Mouse (Mus musculus) natural killer cell, adult 2 months (primary cell): ENCODE data around the gene Matn1.

Experiments
- DNase-seq, 2 experiments: peaks; one replicate each; pipeline ENCODE4 v3.0.0; 2022; ENCODE audit warnings: low spot score in 2 of 2

Matn1 gene

DNA sequence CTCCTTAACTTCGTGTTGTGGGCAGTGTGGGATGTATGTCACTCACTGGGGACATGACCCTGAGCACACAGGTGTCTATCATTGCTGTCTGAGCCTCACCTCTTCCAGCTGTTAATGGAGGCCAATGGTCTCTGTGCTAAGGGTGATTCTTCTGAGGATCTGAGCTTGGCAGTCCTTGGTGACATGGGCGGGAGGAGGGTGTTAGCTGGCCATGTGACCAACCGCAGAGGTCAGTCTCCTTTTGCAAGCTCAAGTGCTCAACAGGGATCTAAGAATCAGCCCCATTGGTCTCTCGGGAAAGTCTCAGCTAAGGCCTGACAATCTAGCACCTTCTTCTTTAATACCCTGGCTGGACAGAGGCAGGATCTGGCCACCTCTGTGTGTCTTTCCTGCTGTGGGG, 26.6 kb upstream of the Matn1 start:
- DNase-seq, result no peak

DNA sequence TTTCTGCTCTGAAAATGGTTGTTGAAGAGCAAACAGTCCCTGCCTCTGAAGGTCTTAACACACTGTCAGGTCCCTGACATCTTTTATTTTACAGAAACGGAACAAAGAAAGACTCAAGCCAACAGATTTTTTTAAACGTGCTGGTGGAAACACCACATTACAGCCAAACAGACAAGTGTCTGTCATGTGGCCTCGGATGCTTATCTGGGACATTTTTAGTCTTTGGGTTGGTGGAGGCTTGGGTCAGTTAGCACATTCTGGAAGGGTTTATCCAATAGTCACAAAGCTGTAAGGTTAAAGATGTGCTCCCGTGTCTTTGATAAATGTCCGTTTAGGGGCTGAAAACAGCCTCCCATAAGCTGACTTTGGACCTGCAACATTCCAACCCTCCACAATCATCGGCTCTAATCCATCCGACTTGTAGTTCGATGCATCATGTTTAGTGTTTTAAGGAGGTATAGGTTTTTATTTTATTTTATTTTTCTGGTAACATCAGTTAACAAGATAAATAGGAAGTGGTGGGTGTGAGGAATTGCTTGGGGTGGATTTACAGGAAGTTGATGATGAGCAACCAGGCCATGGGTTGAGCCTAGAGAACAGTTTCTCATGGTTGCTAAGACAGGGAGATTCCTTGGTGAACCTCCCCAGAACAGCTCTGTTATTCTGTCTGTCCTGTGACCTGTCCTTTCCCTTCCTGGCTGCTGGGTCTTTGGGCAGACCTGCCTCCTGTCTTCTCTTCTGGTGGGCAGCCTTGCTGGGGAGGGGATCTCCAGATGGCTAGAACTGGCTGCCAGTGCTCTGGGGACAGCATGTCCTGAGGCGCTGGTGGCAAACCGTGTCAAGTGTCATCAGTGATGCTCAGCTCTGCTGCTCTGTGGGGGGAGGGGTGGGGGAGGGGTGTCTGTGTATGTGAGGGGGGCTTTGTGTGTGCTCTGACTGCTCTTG, 25.1 kb upstream of the Matn1 start:
- DNase-seq, result peak in 1 of 2 experiments; percentile 66

DNA sequence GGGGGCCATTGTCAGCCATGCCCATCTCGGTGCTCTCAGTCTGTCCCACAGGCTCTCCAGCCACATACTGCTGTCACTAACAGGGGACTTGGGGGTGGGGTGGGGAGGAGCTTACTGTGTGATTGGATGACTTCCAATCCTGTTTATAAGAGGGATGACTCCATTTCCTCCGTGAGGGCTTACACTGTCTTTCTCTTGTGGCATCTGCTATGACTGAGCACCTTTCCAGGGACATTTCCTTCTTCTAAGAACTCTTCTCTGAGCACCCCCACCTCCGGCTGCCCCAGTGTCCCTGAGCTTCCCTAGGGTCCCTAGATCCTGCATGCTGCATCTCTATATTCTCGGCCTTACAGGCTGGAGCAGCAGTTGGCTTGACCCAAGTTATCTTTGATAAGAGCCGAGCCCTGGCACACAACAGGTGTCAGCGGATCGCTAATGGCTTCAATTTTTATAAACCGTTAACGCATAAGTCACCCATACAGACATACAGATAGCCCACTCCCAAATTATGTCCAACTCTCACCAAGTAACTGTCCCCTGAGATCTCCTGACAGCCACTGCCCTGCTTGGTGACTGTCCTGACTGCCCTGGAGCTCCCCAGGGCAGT, 24.3 kb upstream of the Matn1 start:
- DNase-seq, result no peak

DNA sequence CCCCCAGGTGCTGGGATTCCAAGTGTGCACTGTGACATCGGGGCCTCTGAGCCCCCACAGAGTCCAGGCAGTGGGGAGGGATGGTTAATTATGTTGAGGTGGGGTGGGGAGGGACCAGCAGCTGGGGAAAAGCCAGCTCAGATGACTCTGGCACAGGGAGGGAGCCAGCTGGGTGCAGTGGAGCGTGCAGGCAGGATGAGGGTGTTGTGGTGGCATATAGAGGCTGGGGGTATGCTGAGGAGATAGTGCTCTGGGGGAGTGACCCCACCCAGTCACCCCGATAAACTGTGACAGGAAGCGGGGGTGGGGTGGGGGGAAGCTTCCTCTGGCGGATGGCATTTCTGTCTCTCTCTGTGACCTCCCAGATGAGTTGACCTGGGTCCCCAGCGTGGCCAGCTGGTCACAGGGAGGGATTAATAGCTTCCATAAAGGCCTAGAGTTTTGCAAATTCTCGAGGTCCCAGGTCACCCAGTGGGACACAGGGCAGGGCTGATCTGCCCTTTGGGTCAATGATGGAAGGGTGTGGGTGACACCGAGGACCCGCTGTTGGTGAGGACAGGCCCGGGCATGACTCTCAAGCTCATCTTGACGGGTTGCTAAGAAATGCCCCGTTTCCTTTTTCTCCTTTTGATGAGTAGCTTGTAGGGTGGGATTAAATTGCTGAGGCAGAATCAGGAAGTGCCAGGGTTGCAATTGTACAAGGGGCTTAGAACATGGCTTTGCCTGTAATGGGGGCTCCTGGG, 23.1 kb upstream of the Matn1 start:
- peak; percentile 77 to 80 for DNase-seq

DNA sequence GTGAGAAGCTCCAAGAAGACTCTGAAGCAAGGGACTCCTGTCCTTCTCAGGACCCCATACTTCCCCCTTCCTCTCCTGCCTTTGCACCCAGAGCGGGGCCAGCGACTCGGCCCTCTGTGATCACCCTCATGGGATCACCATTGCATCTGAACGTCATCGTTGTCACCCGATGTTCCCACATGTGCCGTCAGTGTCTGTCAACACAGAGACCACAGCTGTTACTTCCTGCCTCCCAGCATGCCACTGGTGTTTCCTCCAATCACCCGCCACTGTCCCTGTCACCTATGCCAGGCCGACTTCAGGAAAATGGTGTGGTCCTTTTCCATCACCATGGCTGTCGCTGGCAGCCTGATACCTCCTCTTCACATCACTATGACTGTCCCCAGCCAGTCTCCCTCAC, 22.2 kb upstream of the Matn1 start:
- peak; percentile 79 to 87 for DNase-seq

DNA sequence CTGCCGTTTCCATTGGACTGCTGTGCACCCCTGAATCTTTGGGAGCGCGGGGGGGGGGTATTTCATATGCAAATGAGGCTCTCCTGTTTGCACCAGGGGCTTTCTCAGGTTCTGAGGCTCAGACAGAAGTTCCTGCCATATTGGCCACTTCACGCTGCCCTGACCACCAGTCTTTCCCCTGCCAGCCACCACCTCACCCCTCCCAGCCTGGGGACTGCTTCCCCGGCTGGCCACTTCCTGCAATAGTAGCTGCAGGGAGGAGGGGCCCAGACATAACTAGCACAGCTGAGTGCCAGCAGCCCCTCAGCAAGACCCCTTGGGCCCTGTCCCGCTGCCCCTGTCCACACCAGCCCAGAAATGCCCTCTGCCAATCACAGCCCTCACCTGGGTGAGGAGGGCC, 17.9 kb upstream of the Matn1 start:
- DNase-seq, result peak; percentile 61 to 73

DNA sequence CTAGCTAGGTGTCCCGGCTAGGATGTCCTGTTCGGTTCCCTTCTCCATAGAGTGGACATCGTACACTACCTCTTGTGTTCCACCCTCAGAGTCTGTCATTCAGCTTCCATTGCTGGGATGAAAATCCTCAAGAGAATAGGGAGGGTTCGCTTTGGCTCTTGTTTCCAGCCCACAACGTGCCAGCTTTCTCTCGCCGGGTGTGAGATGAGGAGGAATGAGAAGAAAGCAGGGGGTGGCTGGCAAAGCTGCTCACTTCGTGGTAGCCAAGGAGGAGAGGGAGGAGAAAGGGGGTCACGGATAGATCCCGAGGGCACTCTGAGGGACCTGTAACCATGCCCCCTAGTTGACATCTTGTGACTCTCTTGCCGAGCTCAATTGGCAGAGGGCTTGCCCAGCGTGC, 16.4 kb upstream of the Matn1 start:
- no peak for DNase-seq

DNA sequence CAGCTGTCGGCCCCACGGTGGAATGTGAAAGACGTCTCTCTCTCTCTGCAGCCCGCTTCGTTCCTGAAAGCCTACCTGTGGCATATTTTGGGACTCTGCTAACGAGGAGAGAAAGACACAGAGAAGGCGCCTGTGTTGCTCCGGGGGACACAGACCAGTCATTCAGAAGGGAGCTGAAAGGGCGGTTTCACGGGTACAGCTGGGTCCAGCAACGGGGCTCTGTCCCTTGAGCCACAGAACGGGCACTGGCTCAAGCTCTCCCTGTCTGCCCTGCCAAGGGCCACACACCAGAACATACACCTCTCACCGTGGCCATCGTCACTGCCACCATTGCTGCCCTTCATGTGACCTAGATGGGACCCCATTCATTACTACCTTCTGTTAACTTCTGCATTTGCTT, 1.5 kb upstream of the Matn1 start:
- DNase-seq, result no peak

DNA sequence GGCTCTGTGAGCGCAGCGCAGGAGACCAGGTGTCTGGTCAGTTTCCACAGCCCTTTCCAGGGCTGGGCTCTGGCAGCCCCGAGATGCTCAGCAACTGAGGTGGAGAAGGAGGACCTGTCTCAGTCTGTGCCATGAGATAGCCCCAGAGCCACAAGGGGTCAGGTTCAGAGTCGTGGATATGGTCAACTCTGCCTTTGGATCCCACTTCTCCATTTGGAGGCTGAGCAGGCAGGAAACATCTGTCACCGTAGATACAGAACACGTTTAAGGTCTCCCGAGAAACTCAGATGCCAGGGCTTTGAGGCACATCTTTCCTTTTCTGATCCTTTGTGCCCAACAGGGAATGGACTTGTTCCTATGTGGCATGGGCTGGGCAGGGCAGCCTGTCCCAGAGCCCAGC, 594 bp downstream of the Matn1 start:
- no peak for DNase-seq

DNA sequence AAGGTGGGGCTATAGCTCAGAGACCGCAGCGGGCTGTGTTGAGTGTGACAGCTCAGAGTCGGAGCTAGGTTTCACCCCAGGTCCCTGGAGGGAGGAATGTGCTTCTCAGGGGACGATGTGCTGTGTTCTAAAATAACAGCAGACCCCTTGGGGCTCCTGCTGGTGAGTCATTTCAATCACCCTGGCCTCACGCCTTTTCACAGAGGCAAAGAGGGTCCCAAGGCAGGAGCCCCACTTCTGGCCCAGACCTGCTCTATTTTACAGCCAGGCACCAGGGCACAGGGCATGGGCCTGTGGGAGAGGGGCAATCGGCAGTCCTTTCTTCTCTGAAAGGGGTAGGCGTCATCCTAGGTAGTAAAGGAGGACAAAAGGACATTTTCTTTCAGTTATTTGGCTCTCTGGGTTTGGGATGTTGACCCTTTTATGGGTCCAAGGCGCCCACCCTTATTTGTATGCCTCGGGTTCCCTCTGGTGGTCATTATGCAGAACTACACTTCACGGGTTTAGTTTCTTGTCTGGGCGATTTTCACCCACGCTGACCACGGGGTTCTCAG, 3.0 kb downstream of the Matn1 start:
- peak; percentile 46 to 47 for DNase-seq

DNA sequence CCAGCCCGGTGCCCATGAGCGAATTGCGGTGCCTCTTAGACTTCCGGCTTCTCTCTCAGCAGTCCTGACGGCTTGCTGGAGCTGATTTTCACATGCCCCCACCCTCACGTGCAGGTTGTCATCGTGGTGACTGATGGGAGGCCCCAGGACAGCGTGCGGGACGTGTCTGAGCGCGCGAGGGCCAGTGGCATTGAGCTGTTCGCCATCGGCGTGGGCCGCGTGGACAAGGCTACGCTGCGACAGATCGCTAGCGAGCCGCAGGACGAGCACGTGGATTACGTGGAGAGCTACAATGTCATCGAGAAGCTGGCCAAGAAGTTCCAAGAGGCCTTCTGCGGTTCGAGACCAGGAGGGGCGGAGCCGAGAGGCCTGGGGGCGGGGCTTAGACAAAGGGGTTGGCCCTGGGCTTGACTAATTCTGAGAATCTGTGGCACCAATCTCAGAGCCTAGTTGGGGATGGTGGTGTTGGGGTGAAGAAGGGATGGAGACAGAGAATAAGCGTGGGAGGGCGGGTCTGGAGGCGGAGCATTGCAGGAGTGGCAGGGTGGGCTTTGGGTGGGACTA, 5.7 kb downstream of the Matn1 start:
- DNase-seq, result no peak

DNA sequence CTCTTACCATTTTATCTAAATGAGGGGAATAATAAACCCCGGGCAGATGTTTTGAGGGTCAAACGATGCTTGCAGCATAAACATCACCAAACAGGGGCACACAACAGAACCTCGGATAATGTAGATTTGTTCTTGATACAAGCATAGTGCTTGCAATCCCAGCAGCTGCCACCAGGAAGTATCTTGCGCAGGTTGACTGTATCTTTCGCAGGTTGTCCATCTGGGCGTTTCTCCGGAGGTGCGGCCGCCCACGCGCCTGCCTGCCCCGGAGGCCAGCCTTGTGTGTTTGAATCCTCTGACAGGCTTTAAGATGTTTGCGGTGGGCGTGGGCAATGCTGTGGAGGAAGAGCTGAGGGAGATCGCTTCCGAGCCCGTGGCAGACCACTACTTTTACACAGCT, 8.3 kb downstream of the Matn1 start:
- DNase-seq, result peak; percentile 34 to 54

DNA sequence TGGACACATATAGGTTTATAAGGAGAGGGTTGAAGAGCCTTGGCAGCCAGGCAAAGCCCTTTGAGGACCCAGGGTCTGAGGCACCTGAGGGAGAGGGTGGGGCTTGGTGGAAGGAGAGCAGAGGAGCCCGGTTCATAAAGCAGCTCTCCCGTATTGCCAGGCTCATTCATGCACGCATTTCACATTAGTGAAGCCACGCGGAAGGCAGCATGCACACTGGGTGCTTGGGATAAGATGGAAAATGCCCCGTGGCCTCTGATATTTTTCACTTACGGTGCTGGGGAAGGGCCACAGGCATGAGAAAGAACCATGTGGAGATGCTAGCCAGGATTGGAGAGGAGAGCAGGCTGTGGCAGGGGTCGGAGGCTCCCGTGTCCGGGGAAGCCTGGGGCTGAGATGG, 13.0 kb downstream of the Matn1 start:
- DNase-seq, result no peak

DNA sequence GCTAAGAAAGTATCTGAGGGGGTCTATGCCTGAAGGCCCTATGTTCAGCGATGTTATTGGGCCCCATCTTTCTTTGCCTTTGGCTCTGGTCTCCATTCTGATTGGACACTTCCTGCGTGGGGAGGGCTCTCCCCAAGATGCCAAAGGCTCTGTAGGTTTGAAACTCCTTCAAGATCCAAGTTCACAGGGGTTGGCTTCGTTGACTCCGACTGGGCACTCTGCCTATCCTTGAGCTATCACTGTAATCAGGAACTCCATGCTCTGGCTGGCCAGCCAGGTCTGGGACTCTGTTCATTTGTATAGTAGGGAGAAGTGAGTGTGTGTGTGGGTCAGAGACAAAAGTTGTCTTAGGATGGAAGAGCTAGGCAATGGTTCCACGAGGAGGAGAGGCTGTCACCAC, 14.6 kb downstream of the Matn1 start:
- no peak for DNase-seq

DNA sequence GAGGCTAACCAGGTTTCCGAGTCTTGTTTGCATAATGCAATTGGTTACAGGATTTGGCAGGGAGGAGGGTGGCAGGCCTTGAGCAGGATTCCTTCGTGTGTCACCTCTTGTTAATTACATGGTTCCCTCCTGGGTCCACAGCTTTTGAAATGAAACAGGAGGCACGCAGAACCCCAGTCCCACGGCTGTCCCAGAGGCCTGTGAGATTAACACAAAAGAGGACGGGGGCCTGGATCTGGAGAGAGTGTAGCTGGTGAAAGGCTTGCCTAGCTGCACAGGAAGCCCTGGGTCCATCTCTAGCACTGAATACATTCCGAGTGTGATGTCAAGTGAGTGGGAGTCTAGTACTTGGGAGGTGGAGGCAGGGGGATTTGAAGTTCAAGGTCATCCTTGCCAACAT, 15.5 kb downstream of the Matn1 start:
- no peak for DNase-seq

DNA sequence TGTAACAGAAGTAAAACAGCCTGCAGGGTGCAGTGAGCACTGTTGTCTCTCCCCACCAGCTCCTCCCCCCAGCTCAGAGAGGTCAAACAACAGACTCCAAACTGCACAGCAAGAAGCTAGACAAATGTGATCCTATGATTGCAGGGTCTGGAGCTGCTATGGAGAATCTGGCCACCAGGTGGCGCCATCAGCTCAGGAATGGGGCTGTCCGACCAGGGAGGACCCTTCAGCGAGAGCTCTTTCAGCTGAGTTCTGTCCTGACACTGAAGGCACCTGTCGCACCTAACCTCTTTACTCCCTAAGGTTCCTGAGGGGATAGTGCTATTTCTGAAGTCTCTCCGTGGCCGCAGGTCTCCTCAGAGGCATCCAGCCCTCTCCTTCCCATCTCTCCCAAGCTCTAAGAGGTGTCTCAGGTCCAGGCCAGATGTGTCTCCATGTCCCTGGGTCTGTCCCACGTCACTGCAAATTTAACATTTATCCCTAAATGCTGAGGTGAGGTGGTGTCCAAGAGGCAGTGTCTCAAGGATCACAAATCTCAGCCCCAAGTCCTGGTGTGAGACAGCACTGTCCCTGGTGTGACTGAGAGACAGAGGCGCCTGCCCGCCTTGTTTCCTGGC, 16.0 kb downstream of the Matn1 start:
- DNase-seq, result peak; percentile 65 to 71

DNA sequence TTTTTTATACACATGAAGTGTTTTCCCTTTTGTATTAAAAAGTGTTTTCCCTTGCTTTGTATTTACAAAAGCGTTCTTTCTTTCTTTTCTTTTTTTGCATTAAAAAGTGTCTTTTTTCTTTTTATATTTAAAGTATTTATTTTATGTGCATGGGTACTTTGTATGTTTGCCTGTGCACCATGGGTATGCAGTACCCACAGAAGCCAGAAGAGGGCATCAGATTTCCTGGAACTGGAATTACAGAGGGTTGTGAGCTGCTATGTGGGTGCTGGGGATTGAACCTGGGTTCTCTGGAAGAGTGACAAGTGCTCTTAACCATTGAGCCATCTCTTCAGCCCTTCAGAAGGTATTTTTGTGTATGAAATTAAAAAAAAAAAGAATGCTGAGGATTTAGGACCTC, 27.1 kb downstream of the Matn1 start:
- no peak for DNase-seq

DNA sequence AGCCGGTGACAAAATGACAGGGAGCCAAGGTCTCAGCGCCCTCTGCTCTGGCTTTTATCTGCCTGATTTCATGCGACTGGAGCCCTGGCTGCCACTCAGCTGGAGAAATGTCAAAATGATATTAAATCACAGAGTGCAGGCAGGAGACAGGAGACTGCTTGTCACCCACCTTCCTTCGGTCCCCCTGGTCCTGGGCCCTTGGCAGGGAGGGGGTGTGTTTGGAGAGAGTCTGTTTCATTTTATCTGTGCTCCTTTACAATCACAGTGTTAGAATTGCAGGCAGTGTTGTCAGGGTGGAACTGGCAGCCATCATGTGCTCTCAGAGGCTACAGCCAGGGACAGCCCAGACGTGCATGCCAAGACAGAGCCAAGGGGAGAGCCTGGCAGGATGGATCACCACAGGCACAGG, 28.2 kb downstream of the Matn1 start:
- DNase-seq, result no peak

DNA sequence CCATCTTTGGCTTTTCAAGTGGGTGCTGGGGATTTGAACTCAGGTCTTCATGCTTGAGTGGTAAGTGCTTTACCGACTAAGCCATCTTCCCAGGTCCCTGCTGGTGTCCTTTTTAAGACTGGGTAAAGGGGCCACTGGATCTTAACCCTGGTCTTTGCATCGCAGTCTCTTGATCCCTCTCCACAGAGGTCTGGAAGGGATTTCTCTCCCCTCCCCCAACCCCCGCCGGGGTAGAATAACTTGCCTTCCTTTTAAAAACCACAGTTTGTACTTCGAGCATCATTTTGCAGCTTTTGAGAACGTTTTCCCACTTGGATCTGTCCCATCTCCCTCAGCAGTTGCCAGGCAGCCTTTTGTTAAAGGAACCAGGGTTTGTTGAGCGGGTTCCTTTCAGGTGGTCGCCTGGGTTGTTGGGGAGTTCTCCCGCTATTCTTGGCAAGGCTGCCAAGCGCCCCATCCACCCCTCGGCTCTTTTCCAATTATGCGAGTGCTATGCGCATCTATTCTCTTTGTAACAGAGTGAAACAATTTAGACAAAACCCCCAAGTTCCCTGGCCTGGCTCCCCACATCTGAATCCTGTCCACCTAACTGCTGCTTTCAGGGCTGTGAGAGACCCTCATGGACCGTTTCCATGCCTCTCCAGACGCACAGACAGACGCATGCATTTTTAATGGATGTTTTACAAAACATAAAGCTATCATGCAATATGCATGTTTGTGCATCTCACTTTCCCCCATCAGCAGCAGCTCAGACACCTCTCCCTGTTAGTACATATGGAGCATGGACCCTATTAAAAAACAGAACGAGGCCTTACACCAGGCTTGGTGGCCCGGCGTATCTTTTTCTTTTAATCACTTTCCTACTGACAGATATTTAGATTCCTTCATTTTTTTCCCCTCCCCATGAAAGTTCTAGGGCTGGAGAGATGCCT, 29.4 kb downstream of the Matn1 start:
- DNase-seq, result no peak

DNA sequence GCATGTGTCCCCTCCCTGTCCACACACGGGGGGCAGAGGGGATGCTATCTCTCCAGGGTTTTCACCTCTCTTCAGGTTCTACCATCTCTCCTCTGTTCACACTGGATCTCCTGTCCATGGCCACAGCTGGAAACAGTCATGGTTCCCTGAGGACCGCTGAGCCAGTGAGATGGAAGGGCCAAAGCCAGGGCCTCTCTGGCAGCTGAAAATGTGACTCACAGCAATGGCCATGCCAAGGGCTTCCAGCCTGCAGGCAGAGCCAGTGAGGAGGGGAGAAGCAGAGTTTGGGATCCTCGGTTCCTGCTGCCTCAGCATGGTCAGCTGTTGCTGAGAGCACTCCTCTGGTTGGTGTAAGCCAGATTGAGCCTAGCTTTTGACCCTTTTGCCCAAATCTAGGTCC, 34.8 kb downstream of the Matn1 start:
- no peak for DNase-seq
